Mouse (Mus musculus): Measurements from ENCODE around the gene Lacc1.

DNA sequence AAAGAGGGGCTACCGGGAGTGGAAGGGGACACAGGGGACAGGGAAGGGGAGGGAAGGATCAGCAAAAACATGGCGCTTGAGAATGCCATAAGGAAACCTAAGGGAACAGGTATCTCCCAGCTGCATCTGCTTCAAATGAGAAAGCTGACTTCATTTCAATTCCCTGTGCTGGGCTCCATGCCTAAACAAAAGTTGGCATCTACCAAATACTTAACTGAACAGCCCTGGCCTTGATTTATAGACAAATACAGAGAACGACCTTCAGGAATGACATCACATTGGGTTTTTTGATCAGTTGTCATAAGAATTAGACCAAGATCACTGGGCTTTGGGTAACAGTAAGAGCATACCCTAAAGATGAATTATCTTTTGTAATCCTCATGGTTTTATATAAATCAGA is 12.2 kb downstream of the Lacc1 start:
- no peak for TF ChIP-seq CTCF (IDR thresholded peaks at IDR 0.05; ENCODE audit: control insufficient read depth, insufficient read depth, low read length)
- no peak for TF ChIP-seq POLR2A (IDR thresholded peaks at IDR 0.05; ENCODE audit: borderline replicate concordance, control insufficient read depth, low read depth, low read length)
